Mouse (Mus musculus) heart, postnatal 0 days (tissue): ENCODE results near the gene Gata5.

ENCODE experiments used
- CTCF ChIP-seq: IDR thresholded peaks from 2 replicates; pipeline ENCODE4 v1.5.1; 2016; ENCODE audit warnings: antibody characterized with exemption, control low read depth, low read depth
- EP300 ChIP-seq: IDR thresholded peaks from 2 replicates; pipeline ENCODE4 v1.6.1; 2016; ENCODE audit warnings: antibody characterized with exemption, low read depth

GRCm38 (mm10) chr2:180339886-180340285, 5.4 kb upstream of the Gata5 start:
- TF ChIP-seq EP300 (no peak), CTCF (no peak)
